Mouse (Mus musculus) C2C12 (cell line): ENCODE results near the gene Vmn2r7.

Source experiments
- CTCF ChIP-seq: IDR thresholded peaks from one replicate; pipeline ENCODE4 v1.5.1; 2011; ENCODE audit not compliant: control insufficient read depth, insufficient read depth, insufficient read length
- MAX ChIP-seq: IDR thresholded peaks from one replicate; pipeline ENCODE4 v1.6.1; 2011; ENCODE audit warnings: mild to moderate bottlenecking, control low read depth
- MYOG ChIP-seq: IDR thresholded peaks from one replicate; pipeline ENCODE4 v1.6.1; 2011; ENCODE audit not compliant: control insufficient read depth, insufficient read length; ENCODE audit errors: extremely low read depth
- USF1 ChIP-seq: IDR thresholded peaks from one replicate; pipeline ENCODE4 v1.6.1; 2011; ENCODE audit warnings: low read depth, mild to moderate bottlenecking, control low read depth, moderate library complexity

DNA sequence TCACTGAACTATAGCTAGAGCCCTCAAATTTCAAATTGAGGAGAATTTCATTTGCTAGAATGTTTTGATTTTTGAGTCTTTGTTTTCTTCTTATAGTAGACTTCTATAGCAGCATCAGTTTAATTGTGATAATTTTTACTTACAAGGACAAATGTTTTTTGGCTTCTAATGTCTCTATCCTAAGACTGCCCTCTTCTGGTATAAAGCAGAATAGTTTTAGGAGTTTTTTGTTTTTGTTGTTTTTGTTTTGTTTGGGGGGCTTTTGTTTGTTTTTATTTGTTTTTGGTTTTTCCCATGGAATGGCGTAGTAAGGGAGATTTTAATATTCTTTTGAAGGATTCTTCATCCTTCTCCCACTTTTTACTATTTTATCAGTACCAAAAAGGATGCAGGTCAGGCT lies 45.2 kb upstream of the Vmn2r7 start:
- TF ChIP-seq CTCF (no peak), MAX (no peak), USF1 (no peak), MYOG (no peak)
